Mouse (Mus musculus) 3T3-L1 (cell line): ENCODE measurements around the gene Vil1.

ENCODE experiments used
- DNase-seq: peaks from one replicate; pipeline ENCODE4 v3.0.0-alpha.2; 2015; ENCODE audit warnings: low read depth, low spot score

The Vil1 gene

GRCm38 (mm10) chr1:74408589-74409504 is at the start of gene Vil1:
Gene Vil1, plus strand, starts transcription at chr1:74409376.
- DNase-seq: no peak

DNA sequence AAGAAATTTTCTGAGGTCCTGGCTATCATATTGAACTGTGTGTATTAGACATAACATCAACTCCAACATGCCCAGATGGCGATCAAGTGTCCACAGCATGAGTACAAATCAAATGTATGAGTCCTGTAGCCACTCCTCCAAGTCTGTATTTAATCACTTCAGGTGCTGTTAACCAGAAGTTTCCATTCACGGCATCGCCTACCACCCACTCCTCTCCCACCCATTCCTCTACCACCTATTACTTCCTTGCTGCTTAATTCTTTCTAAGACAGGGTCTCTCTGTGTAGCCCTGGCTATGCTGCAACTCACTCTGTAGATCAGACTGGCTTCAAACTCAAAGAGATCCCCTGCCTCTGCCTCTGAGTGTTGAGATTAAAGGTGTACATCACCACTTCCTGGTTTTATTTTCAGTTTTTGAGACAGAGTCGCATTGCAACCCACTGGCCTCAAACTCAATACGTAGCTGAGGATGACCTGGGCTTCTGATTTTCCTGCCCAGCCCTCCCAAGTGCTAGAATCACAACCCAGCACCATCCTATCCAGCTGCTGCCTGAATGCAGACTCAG is 49.1 kb upstream of the Vil1 start:
- DNase-seq: no peak

GRCm38 (mm10) chr1:74361812-74362211 is 47.4 kb upstream of the Vil1 start, which contains the start of gene Catip:
Gene Catip, plus strand, starts transcription at chr1:74362108.
- peak; percentile 96 for DNase-seq

DNA sequence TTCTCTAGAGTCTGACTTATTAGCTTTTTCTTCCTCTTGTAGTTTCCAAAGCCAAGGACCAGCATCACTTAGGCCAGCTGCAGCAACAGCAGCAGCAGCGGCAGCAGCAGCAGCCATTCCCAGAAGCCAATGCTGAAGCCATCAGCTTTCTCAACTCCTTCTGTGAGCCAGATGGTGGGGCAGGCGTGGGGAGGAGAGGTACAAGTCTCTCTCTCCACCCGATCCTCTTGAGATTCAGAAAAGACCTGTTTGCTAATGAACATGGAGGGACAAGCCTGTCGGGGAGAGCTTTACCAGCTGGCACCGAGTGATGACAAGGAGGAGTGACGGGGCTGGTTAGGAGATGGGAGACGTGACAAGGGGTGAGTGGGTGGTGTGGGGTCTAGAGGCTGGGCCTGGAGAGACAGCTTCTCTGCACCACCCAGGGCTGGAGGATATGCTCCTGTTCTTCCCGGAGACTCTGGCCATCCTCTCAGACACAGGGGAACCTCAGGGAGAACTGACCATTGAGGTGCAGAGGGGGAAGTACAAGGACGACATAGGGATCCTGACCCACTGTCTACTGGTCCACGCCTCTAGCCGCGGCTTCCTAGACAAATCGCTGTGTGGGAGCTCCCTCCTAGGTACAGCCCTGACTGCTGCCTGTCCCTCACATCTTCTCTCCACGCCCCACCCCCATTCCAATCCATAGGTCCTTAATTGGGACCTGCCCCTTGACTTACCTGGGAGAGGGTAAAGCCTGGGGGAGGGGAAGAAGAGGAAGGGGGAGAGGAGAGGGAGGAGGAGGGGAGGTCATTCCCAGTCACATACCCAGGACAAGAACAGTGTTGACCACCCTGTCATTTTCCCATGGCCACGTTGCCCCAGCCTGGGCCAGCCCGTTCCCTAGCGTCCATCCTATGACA is 46.6 kb upstream of the Vil1 start:
- no peak for DNase-seq

GRCm38 (mm10) chr1:74363437-74363836 is 45.7 kb upstream of the Vil1 start:
- DNase-seq: no peak

GRCm38 (mm10) chr1:74364270-74364669 is 44.9 kb upstream of the Vil1 start:
- DNase-seq: no peak

DNA sequence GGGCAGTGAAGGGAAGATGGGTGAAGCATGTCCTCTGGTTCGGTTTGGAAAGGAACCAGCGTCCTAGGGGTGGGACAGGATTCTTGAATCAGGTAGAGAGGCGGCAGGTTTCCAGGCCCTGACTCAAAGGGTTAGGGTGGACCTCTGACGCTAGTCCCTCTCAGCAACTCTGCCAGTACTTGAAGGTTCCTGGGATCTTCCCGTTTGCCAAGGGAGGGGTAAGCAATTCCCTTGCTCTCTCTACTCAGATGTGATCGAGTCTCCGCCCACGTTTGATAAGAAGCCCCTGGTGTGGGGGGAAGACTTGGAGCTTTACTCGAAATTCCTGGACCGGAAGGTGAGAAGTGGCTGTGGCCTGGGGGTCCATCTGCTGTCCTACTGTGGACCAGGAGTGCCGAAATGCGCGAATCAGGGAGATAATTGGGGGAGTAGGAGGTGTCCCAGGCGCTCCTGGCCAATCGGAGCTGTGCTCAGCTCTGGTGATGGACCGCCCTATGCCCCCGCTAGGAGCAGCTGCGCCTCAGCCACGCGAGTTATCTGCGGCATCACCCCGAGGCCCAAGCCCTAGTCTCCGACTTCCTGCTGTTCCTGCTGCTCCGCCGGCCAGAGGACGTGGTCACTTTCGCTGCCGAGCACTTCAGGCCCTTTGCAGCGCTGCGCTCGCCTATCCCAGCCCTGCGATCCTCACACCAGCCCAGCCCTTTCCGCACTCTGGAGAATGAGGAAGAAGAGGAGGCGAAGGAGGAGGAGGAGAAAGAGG is 41.1 kb upstream of the Vil1 start:
- DNase-seq: no peak

DNA sequence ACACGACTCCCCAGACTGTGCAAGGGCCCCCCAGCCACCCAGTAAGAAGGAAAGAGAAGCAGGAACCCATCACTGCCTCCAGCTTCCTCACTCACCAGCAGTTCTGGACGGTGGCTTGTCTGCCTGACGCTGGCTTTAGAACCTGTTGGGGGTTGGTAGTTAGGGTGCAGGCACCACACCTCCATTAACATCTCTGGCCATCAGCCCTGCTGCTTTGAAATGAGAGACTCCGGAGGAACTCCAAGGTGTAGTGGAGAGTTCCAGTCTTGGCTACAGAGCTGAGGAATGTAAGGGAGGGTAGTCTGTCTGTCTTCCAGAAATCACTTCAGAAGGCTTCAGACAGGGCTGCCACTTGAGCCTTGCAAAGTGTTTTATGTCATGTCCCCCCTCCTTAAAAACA is 39.1 kb upstream of the Vil1 start:
- DNase-seq: no peak

- DNase-seq: peak; percentile 15
These were observed 35.8 kb upstream of the Vil1 start for GRCm38 (mm10) chr1:74373372-74373771.

- no peak for DNase-seq
These were observed 34.2 kb upstream of the Vil1 start, which contains the start of gene Slc11a1 for GRCm38 (mm10) chr1:74374980-74375379. Gene Slc11a1, plus strand, starts transcription at chr1:74375195.

- DNase-seq: no peak
These were observed 33.6 kb upstream of the Vil1 start for GRCm38 (mm10) chr1:74375561-74375960.

DNA sequence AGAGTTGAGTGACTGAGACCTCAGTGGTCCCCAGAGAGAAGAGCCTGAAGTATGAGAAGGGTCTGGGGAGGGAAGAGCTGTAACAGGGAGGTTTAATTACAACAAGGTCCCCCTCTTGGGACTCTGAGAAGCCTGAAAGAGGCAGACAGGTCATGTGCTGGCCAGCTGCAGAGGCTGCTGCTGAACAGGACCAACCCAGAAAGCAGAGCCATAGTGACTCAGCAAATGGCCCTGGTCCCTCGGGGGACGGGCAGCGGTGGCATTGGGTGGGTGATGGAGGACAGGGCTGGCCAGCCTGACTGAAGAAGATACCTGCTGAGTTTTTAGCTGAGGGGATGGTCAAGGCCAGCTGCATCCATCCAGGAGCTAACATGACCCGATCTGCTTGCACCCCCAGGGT is 32.8 kb upstream of the Vil1 start:
- DNase-seq: peak; percentile 41

DNA sequence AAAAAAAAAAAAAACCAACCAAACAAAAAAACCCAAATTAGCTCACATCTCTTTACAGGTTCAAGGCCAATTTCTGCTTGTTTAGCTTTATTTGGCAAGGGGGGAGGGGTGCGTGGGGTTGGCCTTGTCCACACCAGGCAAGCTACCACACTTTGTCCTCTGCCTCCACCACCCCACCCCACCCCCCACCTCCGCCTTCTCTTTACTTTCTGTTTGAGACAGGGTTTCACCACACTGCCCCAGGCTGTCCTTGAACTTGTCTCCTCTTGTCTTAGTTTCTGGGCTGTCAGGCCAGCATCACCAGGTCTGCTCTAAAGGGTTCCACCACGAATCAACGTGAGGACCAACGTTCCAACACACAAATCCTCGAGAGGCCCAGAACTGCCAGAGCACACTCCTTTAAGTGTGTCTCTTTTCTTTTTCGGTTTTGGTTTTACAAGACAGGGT is 30.1 kb upstream of the Vil1 start:
- no peak for DNase-seq

DNA sequence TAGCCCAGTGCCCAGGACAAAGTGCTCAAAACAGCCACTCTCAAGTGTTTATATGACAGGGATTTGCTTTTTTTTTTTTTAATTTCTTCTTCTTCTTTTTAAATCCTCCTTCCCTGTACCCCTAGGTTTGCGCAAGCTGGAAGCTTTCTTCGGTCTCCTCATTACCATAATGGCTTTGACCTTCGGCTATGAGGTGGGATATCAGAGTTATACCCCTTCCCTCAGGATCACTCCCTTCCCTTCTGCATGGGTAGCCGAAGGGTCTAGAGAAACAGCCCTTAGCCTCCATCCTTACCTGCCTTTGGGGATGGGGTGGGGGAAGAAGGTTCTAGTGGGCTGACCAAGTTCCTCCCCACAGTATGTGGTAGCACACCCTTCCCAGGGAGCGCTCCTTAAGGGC is 28.7 kb upstream of the Vil1 start:
- no peak for DNase-seq

DNA sequence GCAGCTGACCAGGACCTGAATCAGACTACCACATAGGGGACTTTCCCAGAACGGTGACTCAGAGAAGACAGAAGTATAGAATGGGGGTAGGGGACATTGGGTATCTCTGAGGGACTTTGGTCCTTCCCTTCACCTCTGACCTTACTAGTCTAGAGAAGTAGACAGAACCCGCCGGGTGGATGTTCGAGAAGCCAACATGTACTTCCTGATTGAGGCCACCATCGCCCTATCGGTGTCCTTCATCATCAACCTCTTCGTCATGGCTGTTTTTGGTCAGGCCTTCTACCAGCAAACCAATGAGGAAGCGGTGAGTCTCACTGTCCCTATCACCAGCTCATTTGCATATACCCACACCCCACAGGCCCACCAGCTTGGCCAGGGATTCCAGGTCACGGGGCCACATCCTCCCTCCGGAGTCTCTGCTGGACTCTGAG is 27.6 kb upstream of the Vil1 start:
- peak; percentile 37 for DNase-seq

DNA sequence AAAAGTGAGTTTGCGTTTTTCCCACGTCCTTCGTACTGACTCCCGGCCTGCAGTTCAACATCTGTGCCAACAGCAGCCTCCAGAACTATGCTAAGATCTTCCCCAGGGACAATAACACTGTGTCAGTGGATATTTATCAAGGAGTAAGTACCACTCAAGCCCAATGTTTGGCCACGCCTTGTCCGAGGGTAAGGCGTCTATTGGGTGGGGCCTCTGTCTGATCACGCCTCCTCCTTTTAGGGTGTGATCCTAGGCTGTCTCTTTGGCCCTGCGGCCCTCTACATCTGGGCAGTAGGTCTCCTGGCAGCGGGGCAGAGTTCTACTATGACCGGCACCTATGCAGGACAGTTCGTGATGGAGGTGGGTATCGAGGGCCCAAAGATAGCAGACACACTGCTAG is 25.8 kb upstream of the Vil1 start:
- DNase-seq: no peak

DNA sequence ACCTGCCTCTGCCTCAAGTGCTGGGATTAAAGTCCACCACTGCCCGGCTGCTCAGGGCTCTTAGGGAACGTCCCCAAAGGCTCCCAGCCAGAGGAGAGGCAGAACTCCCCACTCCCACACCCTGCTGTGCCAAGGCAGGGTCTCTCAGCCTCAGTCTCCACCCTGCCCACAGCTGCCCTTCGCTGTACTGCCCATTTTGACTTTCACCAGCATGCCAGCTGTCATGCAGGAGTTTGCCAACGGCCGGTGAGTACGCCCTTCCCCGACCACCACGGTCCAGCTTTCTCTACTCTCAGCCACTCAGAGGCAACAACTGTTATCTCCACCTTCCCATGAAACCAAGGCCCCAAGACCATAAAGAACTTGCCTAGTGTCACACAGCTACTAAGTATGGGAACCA is 24.7 kb upstream of the Vil1 start:
- DNase-seq: no peak

DNA sequence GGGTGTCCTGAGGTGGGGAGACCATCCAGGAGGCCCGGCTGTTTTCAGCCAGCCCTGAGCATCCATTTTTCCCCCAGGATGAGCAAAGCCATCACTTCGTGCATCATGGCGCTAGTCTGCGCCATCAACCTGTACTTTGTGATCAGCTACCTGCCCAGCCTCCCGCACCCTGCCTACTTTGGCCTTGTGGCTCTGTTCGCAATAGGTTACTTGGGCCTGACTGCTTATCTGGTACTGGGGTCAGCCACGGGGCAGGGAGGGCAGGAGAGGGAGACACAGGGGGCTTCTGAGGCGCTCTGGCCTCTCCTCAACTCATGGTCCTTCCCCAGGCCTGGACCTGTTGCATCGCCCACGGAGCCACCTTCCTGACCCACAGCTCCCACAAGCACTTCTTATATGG is 24.1 kb upstream of the Vil1 start:
- no peak for DNase-seq

GRCm38 (mm10) chr1:74385531-74385930 is 23.6 kb upstream of the Vil1 start:
- DNase-seq: no peak

- DNase-seq: no peak
These were observed 22.8 kb upstream of the Vil1 start for GRCm38 (mm10) chr1:74386363-74386713.

DNA sequence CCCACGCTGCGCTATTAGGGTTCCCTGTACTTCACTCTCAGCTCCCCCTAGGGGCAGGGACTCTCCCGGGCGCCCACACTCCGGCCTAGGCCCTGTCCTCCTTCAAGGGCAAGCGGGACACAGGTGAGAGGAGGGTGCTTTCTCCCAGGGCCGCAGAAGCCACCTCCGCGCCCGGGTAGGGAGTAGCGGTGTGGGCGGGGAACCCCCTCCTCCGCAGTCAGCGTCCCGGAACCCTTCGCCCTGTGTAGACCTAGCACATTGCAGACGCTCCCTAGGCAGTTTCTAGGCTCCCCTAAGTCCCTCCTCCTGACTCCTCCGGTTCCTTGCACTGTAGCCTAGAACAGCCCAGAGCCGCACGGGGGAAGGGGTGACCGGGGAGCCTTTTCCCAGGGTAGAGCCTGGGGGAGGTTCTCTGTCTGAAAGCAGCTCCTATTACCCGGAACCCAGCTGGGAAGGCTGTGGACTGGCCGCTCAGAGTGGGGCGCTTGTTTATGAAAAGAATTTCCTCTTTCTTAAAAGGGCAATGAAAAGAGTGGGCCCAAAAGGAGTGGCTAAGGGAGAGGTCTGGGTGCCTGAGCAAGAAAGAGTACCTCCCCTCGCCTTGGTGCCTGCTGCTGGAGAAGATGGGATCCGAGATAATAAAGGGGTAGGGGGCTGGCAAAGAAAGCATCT is 22.3 kb upstream of the Vil1 start:
- peak; percentile 95 for DNase-seq
